Mouse (Mus musculus): Measurements from ENCODE around the gene Ube2n. TPM values are rescaled to one million over a fixed set of nuclear protein-coding genes. Genes with fewer than 3 reads are reported as not detected.

Ube2n gene
- total RNA-seq (2012; rRNA removed) (80.6 and 105 TPM in 2 replicates), polyA plus RNA-seq (2012; ENCODE audit: insufficient read depth in 1 of 2, insufficient read length in 2 of 2, low read depth in 1 of 2, low replicate concordance in 2 of 2, missing spikeins in 1 of 2) (100 to 1,000 TPM; 212 to 571 TPM)

DNA sequence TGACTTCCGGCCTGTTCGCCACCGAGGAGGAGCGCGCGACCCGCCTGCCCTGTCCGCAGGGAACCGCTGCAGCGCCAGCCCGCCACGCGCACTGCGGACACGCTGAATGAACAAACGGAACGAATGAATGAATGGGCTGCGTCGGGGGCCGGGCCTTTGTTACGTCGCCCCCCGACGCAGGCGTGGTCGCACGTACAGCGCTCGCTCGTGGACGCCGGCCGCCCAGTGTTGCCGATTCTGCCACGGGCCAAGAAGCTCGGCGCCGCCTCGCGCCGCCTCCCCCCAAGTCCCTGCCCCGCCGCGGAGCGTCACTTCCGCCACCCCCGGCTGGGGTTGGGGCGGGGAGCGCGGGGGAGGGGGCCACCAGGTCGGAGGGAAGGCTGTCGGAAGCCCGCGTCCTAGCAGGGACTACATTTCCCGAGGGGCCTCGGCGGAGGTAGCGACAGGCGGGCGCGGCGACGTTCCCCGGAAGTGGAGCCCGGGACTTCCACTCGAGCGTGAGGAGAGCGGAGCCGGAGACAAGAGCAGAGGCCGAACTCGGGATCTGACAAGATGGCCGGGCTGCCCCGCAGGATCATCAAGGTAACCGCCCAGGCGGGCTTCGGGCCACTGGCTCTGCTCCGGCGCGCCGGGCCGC is at the start of gene Ube2n:
Ube2n (plus strand) TSS at position 490 of the 637 bp plus-strand sequence.
- H3K9ac ChIP-seq (ENCODE audit: control insufficient read depth, low read depth, low read length, poor library complexity, severe bottlenecking): peak within 1 kb of the TSS; percentile 100
- peak; percentile 98 for DNase-seq (ENCODE audit: low read depth, low spot score)
- no peaks in the 10 kb centered on the region for H3K9me3 ChIP-seq (replicated peaks; ENCODE audit: insufficient read depth, low read length)
- TF ChIP-seq ELF1 (IDR thresholded peaks at IDR 0.05; ENCODE audit: low read depth, low read length): peak; percentile 92
- peak; percentile 95 for TF ChIP-seq NELFE (IDR thresholded peaks at IDR 0.05; ENCODE audit: low read depth, low read length)
- TF ChIP-seq ZC3H11A (IDR thresholded peaks at IDR 0.05; ENCODE audit: low read depth, low read length): no peak
- TF ChIP-seq HCFC1 (IDR thresholded peaks at IDR 0.05; ENCODE audit: low read depth, low read length): peak; percentile 94
- peak; percentile 83 for TF ChIP-seq KAT2A (conservative IDR thresholded peaks at IDR 0.05; ENCODE audit: low read depth, low read length)
- TF ChIP-seq MAZ (IDR thresholded peaks at IDR 0.05; ENCODE audit: low read depth, low read length): peak; percentile 97
- TF ChIP-seq RCOR1 (IDR thresholded peaks at IDR 0.05; ENCODE audit: low read depth, low read length): 0 out of 2 replicates have a peak, but pooled peaks have one; percentile 22
- TF ChIP-seq CHD1 (IDR thresholded peaks at IDR 0.05; ENCODE audit: low read depth, low read length): no peak; the same call in 1 of the 2 replicates
- TF ChIP-seq JUND (IDR thresholded peaks at IDR 0.05; ENCODE audit: low read depth, low read length): no peak
- peak; percentile 11; the same call in 1 of the 2 replicates for TF ChIP-seq TBP (IDR thresholded peaks at IDR 0.05; ENCODE audit: low read depth, low read length)
- peak; percentile 94 to 98 for TF ChIP-seq POLR2A (IDR thresholded peaks at IDR 0.05; ENCODE audit: control insufficient read depth in 1 of 2, insufficient read depth in 1 of 2, low read depth in 1 of 2, low read length in 2 of 2, poor library complexity in 1 of 2)
- peak; percentile 88 for TF ChIP-seq SIN3A (IDR thresholded peaks at IDR 0.05; ENCODE audit: low read length)
- peak; percentile 76; the same call in 1 of the 2 replicates for TF ChIP-seq MAX (IDR thresholded peaks at IDR 0.05; ENCODE audit: low read length)
- no peak for TF ChIP-seq USF1 (IDR thresholded peaks at IDR 0.05; ENCODE audit: low read depth, low read length)
- no peak; the same call in 1 of the 2 replicates for TF ChIP-seq CHD2 (IDR thresholded peaks at IDR 0.05; ENCODE audit: low read length)
- TF ChIP-seq MYB (IDR thresholded peaks at IDR 0.05; ENCODE audit: low read depth, low read length): no peak
- TF ChIP-seq UBTF (IDR thresholded peaks at IDR 0.05; ENCODE audit: borderline replicate concordance, insufficient read depth, low read depth, low read length): peak; percentile 31; the same call in 1 of the 2 replicates
- TF ChIP-seq RAD21 (IDR thresholded peaks at IDR 0.05; ENCODE audit: low read depth, low read length): no peak
- peak; percentile 70 for TF ChIP-seq NRF1 (IDR thresholded peaks at IDR 0.05; ENCODE audit: insufficient read depth, low read depth, low read length, poor library complexity, severe bottlenecking)
- peak; percentile 78; the same call in 1 of the 2 replicates for TF ChIP-seq ZMIZ1 (IDR thresholded peaks at IDR 0.05; ENCODE audit: low read depth, low read length)
- no peak for TF ChIP-seq SMC3 (IDR thresholded peaks at IDR 0.05; ENCODE audit: low read depth, low read length)
- peak; percentile 97 for TF ChIP-seq POLR2AphosphoS2 (IDR thresholded peaks at IDR 0.05; ENCODE audit: low read length)
- no peak for TF ChIP-seq BHLHE40 (IDR thresholded peaks at IDR 0.05; ENCODE audit: borderline replicate concordance, low read depth, low read length)
- no peak for TF ChIP-seq USF2 (IDR thresholded peaks at IDR 0.05; ENCODE audit: borderline replicate concordance in 1 of 2, insufficient read depth in 1 of 2, low read depth in 1 of 2, low read length in 2 of 2)
- TF ChIP-seq MYC (IDR thresholded peaks at IDR 0.05; ENCODE audit: low read depth, low read length): peak; percentile 70; the same call in 1 of the 2 replicates
- TF ChIP-seq TCF12 (IDR thresholded peaks at IDR 0.05; ENCODE audit: low read depth, low read length): peak; percentile 57
- TF ChIP-seq MXI1 (IDR thresholded peaks at IDR 0.05; ENCODE audit: low read depth, low read length): peak; percentile 93
- peak; percentile 33; the same call in 1 of the 2 replicates for TF ChIP-seq ETS1 (IDR thresholded peaks at IDR 0.05; ENCODE audit: low read depth, low read length)
- H3K27me3 ChIP-seq (ENCODE audit: control insufficient read depth in 1 of 2, insufficient read depth in 2 of 2, low read length in 2 of 2): no peaks in the 10 kb centered on the region
- peaks cover 5 to 15% of the 10 kb centered on the region in 2 experiments; a peak in 3 of 4 replicates for H3K4me1 ChIP-seq (ENCODE audit: control insufficient read depth in 1 of 2, insufficient read depth in 2 of 2, low read length in 2 of 2)
- peaks cover 9 to 31% of the 10 kb centered on the region in 2 experiments; a peak in 3 of 4 replicates for H3K36me3 ChIP-seq (ENCODE audit: control insufficient read depth in 1 of 2, insufficient read depth in 2 of 2, low read length in 2 of 2)
- peaks cover 45% of the 10 kb centered on the region for H3K79me2 ChIP-seq (ENCODE audit: control insufficient read depth, insufficient read depth, low read length, poor library complexity)
- H3K4me3 ChIP-seq (ENCODE audit: control insufficient read depth in 1 of 2, insufficient read depth in 1 of 2, low read depth in 2 of 2, low read length in 2 of 2): peak within 1 kb of the TSS; percentile 68 to 83
- H3K27ac ChIP-seq (ENCODE audit: control insufficient read depth, low read depth, low read length): peak within 1 kb of the TSS; percentile 90

Measured in MEL (cell line).